Mouse (Mus musculus) neural tube, embryonic 11.5 days (tissue): ENCODE measurements at regions not wholly inside any gene's neighbourhood (a gene's known extent, or its start where the extent isn't known, plus 50 kb on each side); places are given as distances from the start of the nearest gene placed in this dataset.

Experiments used
- ATAC-seq: fragments of 200-750 bp; cut with Nextera tagmentation; 2 replicates; pipeline ENCODE4 v1.8.0; 2017; ENCODE audit warnings: moderate number of reproducible peaks, mild to moderate bottlenecking, moderate TSS enrichment, moderate library complexity; ENCODE audit not compliant: insufficient read depth, low FRiP score, low TSS enrichment
- DNase-seq: peaks from one replicate; pipeline ENCODE4 v3.0.0-alpha.2; 2015; ENCODE audit warnings: low spot score
- H3K27ac ChIP-seq: fragments of 300-500 bp; sonication (generic); 2 replicates; pipeline ENCODE4 v1.5.1; 2014; ENCODE audit warnings: low read depth, mild to moderate bottlenecking, low read length
- H3K27me3 ChIP-seq: fragments of 300-500 bp; sonication (generic); 2 replicates; pipeline ENCODE4 v1.6.1; 2014; ENCODE audit warnings: mild to moderate bottlenecking, low read length, mixed read lengths; ENCODE audit not compliant: control insufficient read depth, insufficient read depth
- H3K36me3 ChIP-seq: fragments of 300-500 bp; sonication (generic); 2 replicates; pipeline ENCODE4 v1.6.1; 2014; ENCODE audit warnings: mild to moderate bottlenecking, low read length, moderate library complexity, mixed read lengths; ENCODE audit not compliant: control insufficient read depth, insufficient read depth
- H3K4me1 ChIP-seq: fragments of 300-500 bp; sonication (generic); 2 replicates; pipeline ENCODE4 v1.6.1; 2014; ENCODE audit warnings: low read length, mixed read lengths; ENCODE audit not compliant: control insufficient read depth, insufficient read depth
- H3K4me2 ChIP-seq: fragments of 300-500 bp; sonication (generic); 2 replicates; pipeline ENCODE4 v1.6.1; 2014; ENCODE audit warnings: low read depth, mild to moderate bottlenecking, moderate library complexity
- H3K4me3 ChIP-seq: fragments of 300-500 bp; sonication (generic); 2 replicates; pipeline ENCODE4 v1.5.1; 2014; ENCODE audit warnings: low read depth, low read length
- H3K9ac ChIP-seq: fragments of 300-500 bp; sonication (generic); 2 replicates; pipeline ENCODE4 v1.6.1; 2014; ENCODE audit warnings: mild to moderate bottlenecking, low read length
- H3K9me3 ChIP-seq: fragments of 300-500 bp; sonication (generic); 2 replicates; pipeline ENCODE4 v1.6.1; 2016; ENCODE audit warnings: low read length; ENCODE audit not compliant: control insufficient read depth
- WGBS: fragments of 180-500 bp; shearing (Covaris S2); extraction: QIAGEN DNeasy Blood & Tissue Kit; methylation state at CpG from one replicate; pipeline ENCODE4 v1.1.7; 2014; 5-methylcytosine and 5-hydroxymethylcytosine counted together

DNA sequence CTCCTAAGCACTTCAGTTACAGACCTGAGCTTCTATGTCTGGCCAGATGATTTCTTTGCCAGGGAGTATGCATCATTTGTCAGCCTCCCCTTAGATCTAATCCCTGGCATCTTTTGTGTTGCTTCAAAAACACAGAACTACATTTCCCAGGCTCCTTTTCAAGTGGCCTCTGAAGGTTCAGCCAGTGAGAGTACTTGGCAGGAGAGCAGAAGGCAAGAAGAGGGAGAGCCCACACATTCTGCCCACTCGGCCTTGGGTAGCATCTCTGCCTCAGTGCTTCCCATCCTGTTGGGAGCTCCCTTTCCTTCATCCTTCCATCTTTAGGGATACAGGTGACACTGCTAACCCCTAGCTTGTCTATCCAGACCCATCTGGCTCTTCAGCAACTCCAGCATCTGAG, 214.9 kb downstream of the Bcor start:
- Histone ChIP-seq H3K27me3 (0 out of 2 replicates have a peak, but pooled peaks cover 5% of the 10 kb centered on the region), H3K27ac (no peak overlapping the region), H3K4me2 (no peak overlapping the region), H3K4me1 (no peaks in the 10 kb centered on the region), H3K9ac (no peak overlapping the region), H3K9me3 (no peaks in the 10 kb centered on the region), H3K4me3 (no peak overlapping the region), H3K36me3 (no peaks in the 10 kb centered on the region)
- no peak for ATAC-seq
- no peak for DNase-seq
- WGBS = 54% methylated on average over 1 of the region's 1 CpGs

DNA sequence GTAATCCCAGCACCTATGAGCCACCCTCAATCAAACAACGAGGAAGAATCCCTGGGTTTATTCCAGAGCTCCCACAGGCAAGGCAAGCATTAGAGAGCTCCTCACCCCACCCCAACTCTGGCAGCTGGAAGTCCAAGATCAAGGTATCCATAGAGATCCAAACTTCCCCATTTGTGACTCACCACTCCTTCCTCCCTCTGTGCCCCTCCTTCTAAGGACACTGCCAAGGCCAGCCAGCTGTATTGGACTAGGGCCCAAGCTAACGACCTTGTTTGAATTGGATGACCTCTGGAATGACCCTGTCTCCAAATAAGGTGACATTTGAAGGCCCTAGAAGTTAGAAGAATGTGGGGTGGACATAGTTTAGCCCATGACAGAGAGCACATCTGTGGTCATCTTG, 208.0 kb downstream of the Bcor start:
- no peak overlapping the region for H3K4me2 ChIP-seq
- no peaks in the 10 kb centered on the region for H3K9me3 ChIP-seq
- no peaks in the 10 kb centered on the region for H3K27me3 ChIP-seq
- ATAC-seq = no peak
- no peaks in the 10 kb centered on the region for H3K4me1 ChIP-seq
- no peak overlapping the region for H3K9ac ChIP-seq
- WGBS = 55% methylated on average over 2 of the region's 2 CpGs
- no peak for DNase-seq
- H3K4me3 ChIP-seq = no peak overlapping the region
- H3K36me3 ChIP-seq = no peaks in the 10 kb centered on the region
- H3K27ac ChIP-seq = no peak overlapping the region

DNA sequence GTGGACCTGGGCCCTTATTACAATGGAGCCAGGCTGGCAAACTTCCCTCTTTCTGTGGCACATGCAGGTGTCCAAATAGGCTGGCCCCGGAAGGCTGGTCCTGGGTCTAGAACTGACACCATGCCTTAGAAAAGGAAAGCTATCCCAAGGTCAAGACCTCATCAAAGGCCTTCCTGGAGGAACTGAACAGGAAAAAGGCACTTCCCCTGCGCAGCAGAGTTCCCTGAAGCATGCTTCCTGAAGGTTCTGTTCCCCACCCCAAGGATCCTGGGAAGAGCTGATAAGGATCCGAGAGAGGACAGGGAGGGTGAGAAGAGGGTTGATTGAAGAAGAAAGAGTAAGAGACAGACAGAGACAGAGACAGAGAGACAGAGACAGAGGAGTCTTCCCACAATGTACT, 204.0 kb downstream of the Bcor start:
- H3K4me1 ChIP-seq = no peaks in the 10 kb centered on the region
- ATAC-seq = no peak
- no peaks in the 10 kb centered on the region for H3K9me3 ChIP-seq
- no peaks in the 10 kb centered on the region for H3K36me3 ChIP-seq
- H3K9ac ChIP-seq = no peak overlapping the region
- H3K27me3 ChIP-seq = no peaks in the 10 kb centered on the region
- no peak overlapping the region for H3K27ac ChIP-seq
- H3K4me3 ChIP-seq = no peak overlapping the region
- DNase-seq = no peak
- WGBS = 91% methylated on average over 3 of the region's 3 CpGs
- H3K4me2 ChIP-seq = no peak overlapping the region

DNA sequence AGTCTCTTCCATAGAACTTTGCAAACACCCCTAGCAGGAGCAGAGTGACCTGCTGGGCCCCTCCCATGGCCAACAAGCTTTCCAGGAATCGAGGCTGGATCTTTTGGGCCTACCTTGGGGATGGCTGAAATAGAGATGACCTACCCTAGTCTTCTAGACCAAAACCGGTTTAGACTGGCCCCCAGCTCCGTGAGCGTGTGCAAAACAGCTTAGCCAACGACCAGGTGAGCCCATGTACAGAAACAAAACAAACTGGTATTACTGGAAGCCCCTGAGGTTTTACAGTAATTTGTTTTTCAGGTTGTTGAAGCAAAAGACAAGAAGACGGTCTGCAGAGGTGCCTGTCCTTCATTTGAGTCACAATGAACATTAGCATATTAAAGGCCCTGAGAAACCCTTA, 203.1 kb downstream of the Bcor start:
- no peaks in the 10 kb centered on the region for H3K27me3 ChIP-seq
- 42% methylated on average over 6 of the region's 6 CpGs for WGBS
- no peak for DNase-seq

DNA sequence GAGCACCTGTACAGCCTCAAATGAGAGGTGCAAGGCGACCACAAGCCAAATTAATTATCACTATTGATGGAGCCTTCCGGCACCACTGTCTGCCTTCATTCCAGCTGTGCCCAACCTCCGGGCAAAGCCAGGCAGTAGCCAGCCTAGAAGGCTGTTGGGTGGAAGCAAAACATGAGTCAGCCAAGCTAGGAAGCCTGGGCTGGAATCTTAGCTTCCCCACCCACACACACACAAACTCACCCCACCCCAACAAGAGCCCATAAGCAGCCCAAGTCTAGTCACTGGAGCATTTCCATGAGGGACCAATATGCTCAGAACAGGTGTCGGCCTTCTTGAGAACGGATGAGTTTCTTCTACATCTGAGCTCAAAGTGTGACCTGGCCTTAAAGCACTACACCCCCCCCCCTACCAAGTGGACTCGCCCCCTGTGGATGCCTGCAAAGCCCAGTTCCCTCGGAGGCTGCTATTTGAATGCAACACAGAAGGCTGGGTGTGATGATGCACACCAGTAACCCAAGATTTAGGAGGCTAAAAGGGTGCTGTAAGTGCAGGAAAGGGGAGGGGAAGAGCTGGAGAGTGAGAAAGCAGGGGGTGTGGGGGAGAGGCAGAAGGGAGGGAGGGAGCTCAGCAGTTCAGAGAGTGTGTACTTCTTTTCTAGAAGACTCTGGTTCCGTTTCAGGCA, 200.1 kb downstream of the Bcor start:
- Histone ChIP-seq H3K36me3 (no peaks in the 10 kb centered on the region), H3K4me3 (no peak overlapping the region), H3K4me1 (no peaks in the 10 kb centered on the region), H3K27me3 (no peaks in the 10 kb centered on the region), H3K9ac (no peak overlapping the region), H3K4me2 (no peak overlapping the region), H3K27ac (no peak overlapping the region), H3K9me3 (no peaks in the 10 kb centered on the region)
- WGBS = 61% methylated on average over 8 of the region's 8 CpGs
- DNase-seq (no peak), ATAC-seq (no peak)

More for the DNA sequence above, 203.1 kb downstream of the Bcor start:
- no peak overlapping the region for H3K4me2 ChIP-seq
- no peaks in the 10 kb centered on the region for H3K4me1 ChIP-seq
- no peak overlapping the region for H3K9ac ChIP-seq
- H3K27ac ChIP-seq = no peak overlapping the region
- no peak overlapping the region for H3K4me3 ChIP-seq
- H3K9me3 ChIP-seq = no peaks in the 10 kb centered on the region
- no peak for ATAC-seq
- H3K36me3 ChIP-seq = no peaks in the 10 kb centered on the region

DNA sequence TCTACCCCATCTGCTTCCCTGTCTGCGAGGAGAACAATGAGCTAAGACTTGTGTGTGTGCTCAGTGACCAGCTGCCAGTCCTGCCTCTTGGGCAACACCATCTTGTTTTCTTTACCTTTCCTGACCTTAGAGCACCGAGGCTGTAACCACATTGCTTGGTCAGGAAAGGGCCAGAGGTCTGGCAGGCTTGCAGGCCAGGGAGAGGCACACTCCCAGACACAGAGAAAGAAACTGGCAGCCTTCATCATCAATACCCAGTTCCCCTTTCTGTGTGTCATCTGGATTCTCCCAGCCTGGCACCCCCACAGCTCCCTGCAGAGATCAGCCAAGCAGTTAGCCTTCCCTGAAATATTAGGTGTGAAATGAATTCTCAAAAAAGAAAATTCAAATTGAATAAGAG, 198.8 kb downstream of the Bcor start:
- H3K27me3 ChIP-seq = no peaks in the 10 kb centered on the region
- H3K36me3 ChIP-seq = no peaks in the 10 kb centered on the region

DNA sequence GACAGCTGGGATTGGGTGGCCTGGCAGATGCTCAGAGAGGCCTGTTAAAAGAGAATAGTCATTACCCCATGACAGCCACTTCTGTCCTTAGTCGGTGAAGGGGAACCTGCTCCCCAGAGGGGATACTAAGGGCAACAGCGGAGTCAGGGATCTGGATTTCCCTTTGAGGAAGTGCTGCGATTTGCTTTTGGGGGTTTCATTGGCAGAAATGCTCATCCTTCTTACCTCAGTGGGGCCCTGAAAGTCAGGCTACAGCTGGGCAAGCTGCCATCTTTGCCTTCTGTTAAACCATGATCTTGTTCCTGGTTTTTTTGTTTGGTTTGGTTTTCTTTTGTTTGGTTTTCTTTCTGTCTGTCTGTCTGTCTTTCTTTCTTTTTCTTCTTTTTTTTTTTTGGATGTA, 195.7 kb downstream of the Bcor start:
- DNase-seq (no peak), ATAC-seq (no peak)
- no peak overlapping the region for H3K4me2 ChIP-seq
- no peaks in the 10 kb centered on the region for H3K36me3 ChIP-seq
- H3K4me3 ChIP-seq = no peak overlapping the region
- 61% methylated on average over 3 of the region's 3 CpGs for WGBS
- H3K4me1 ChIP-seq = no peaks in the 10 kb centered on the region
- no peak overlapping the region for H3K27ac ChIP-seq
- no peaks in the 10 kb centered on the region for H3K9me3 ChIP-seq
- no peaks in the 10 kb centered on the region for H3K27me3 ChIP-seq
- H3K9ac ChIP-seq = no peak overlapping the region

More for the DNA sequence above, 198.8 kb downstream of the Bcor start:
- WGBS = 42% methylated on average over 2 of the region's 2 CpGs
- Histone ChIP-seq H3K4me1 (no peaks in the 10 kb centered on the region), H3K4me2 (no peak overlapping the region), H3K27ac (no peak overlapping the region), H3K9ac (no peak overlapping the region), H3K9me3 (no peaks in the 10 kb centered on the region), H3K4me3 (no peak overlapping the region)
- no peak for DNase-seq
- no peak for ATAC-seq

DNA sequence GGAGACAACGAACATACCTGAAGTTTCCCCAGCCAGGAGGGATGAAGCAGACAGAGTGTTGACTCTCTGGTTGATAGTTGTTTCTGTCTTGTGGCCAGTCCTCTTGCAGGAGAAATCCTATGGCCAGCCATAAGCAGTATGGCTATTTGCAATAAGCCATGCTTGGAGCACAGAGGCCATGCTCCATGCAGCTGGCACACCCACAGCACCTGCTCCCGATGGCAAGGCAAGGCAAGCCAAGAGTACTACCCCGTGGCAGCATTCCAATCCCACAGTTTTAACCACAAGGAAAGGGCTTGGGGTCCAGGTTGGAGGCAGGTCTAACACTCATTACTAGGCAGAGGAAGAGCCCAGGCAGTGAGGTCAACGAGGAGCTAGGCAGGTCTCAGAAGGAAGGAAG, 181.5 kb downstream of the Bcor start:
- H3K27ac ChIP-seq = no peak overlapping the region
- H3K4me1 ChIP-seq = no peaks in the 10 kb centered on the region
- no peak for DNase-seq
- ATAC-seq = no peak
- WGBS = 87% methylated on average over 4 of the region's 4 CpGs
- H3K9me3 ChIP-seq = no peaks in the 10 kb centered on the region
- H3K36me3 ChIP-seq = no peaks in the 10 kb centered on the region
- no peak overlapping the region for H3K4me3 ChIP-seq
- H3K9ac ChIP-seq = no peak overlapping the region
- H3K27me3 ChIP-seq = no peaks in the 10 kb centered on the region
- H3K4me2 ChIP-seq = no peak overlapping the region

DNA sequence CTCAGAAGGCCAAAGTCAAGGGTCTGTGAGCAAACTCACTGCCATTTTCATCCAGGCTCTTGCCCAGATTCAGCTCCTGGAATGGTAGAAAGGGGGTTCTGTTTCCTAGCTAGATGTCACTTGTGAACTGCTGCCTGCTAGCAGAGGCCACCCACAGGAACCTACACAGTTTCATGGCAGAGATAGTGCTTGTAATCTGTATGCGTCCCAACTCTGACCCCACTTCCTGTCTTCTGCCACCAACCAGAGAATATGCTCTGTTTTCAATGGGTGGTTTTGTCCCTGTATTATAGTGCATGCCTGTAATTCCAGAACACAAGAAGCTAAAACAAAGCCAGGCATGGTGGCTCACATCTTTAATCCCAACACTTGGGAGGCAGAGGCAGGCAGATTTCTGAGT, 176.9 kb downstream of the Bcor start:
- Histone ChIP-seq H3K4me3 (no peak overlapping the region), H3K27ac (no peak overlapping the region), H3K9ac (no peak overlapping the region), H3K36me3 (no peaks in the 10 kb centered on the region), H3K9me3 (no peaks in the 10 kb centered on the region), H3K4me2 (no peak overlapping the region), H3K27me3 (no peaks in the 10 kb centered on the region), H3K4me1 (no peaks in the 10 kb centered on the region)
- no peak for ATAC-seq
- WGBS = 88% methylated on average over 1 of the region's 1 CpGs
- DNase-seq = no peak
